Mouse (Mus musculus): Measurements from ENCODE around the gene Tmed10.
A peak's percentile ranks its signal among the peaks of the same experiment; 100 is the strongest.

Gene Tmed10

DNA sequence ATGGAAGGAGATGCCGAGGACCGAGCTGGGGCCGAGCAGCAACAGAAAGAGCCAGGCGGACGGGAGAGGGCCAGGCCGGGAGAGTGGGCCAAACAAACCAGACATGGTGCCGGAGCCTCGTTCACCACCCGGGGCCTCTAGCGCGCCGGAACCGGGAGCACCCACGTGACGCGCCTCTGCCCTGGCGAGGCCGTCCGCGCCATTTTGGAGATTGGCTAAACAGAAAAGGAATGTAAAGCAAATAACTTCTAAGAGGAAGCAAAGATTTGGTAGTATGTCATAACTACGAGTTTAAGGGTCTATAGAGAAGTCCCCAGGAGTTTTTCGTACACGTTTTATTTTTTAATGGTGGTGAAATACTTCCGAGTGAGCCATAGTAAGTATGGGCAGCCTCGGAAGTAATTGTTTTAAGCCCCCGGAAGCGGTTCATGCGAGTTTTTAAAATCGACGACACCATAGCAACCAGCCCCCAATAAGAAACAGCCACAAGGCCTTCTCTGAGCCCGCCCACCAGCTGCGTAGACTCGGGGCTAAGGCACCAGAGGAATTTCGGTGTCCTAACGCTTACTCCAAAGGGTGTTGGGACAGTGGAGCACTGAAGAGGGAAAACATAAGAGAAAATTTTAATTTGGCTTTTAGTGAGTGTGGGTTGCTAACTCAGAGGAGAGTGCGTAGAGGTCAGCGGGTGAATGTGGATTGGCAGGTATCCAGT, at the start of gene Tmed10:
Tmed10 (minus strand) TSS at position 287 of the 712 bp plus-strand sequence.
- DNase-seq (ENCODE audit: low read depth), result peak; percentile 96

DNA sequence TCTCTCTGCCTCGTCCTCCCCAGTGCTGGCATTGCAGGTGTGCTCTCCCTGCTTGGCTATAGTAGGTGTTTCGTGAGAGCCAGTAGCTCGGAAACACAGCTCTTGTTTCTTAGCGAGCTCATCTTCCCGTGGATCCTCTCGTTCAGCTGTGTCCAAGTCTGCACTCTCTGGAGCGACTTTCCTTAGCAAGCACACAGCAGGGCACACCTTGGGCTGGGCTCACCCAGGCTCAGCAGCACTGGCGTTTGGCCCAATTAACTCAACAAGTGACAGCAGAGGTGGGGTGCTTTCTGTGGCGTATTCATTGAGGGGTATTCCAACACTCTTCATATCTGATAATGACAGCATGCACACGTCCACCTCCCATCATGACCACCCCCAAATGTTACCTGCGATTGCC, 48.6 kb upstream of the Tmed10 start:
- DNase-seq (ENCODE audit: low read depth), result no peak

DNA sequence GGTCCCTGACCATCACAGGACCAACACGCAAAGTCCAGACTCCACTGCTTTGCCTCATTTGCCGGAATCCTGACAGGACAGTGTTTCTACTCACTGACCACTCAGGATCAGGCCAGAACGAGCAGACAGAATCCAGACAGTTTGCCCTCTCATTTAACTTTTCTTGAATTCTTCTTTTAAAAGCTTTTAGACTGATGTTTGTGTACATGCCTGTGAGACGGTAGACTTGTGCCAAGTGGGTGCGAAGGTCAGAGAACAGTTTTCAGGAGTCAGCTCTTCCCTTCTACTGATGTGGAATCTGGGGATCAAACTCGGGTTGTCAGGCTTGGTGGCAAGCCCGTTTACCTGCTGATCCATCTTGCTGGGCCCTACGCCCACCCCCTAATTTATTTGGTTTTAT, 47.9 kb upstream of the Tmed10 start:
- DNase-seq (ENCODE audit: low read depth), result no peak

DNA sequence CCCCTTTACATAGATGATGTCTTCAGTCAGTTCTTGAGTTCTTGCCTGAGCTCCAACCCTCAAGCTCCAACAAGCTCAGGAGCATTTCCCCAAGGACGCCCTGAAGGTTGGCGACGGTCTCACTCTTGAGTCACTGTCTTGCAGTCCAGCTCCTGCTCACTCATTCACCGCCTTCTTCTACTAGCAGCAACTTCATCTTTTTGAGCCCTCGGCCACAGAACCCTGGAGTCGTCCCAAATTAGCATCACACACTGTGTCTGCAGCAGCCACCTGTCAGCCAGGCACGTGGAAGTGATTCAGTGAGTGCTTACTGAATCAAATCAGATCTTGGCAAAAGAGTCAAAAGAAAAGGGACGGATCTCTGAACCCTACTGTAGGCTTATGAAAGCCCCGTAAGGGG, 46.3 kb upstream of the Tmed10 start:
- peak; percentile 27 for DNase-seq (ENCODE audit: low read depth)

DNA sequence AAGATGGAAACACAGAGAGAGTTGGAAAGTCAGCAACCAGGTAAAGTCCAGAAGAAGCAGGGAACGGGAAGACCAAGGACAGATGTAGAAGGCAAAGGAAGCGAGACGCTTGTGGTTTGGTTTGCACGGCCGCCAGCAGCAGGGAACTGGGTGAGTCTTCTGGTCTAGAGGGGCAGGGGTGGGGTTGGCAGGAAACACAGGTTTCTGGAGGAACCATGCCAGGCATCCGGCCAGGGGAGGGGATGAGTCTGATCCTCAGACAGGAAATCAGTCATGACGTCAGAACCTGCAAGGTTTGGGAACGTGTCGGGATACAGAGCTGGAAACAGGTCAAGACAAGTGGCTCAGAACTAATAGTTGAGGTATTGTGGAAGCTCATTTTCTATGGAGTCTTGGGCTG, 43.2 kb upstream of the Tmed10 start:
- peak; percentile 24 for DNase-seq (ENCODE audit: low read depth)

DNA sequence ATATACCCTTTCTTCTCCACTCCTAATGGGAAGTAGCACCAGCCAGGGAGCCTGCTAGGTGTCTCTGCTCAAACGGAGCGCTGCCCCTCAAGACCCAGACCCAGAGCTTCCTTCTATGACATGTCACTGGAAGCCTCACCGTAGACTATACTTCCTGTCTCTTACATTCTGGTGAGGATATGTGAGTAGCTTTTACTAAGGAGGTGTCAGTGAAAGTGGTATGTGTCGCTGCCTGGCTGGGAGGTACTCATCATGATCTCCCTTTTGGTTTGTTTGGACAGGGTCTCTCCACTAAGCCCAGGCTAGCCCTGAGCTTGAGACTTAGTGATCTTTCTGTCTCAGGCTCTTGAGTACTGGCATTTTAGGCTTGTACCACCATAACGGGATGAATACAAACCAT, 41.7 kb upstream of the Tmed10 start:
- DNase-seq (ENCODE audit: low read depth), result no peak

DNA sequence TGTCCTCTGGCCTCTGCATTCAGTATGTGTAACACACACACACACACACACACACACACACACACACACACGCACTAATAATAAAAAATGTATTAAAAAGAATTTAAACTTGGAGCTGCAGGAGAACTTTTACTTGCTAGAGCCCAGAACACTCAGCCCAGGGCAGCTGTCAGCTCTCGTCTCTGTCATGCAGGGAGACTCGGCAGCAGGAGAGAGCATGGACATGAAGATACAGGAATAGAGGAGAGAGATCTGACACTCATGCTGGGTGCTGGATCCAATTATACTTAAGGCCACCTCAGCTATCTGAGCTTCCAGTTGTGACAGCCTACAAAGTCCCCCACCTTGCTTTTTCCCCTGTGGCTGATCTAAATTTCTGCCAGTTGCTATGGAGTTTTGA, 41.2 kb upstream of the Tmed10 start:
- no peak for DNase-seq (ENCODE audit: low read depth)

DNA sequence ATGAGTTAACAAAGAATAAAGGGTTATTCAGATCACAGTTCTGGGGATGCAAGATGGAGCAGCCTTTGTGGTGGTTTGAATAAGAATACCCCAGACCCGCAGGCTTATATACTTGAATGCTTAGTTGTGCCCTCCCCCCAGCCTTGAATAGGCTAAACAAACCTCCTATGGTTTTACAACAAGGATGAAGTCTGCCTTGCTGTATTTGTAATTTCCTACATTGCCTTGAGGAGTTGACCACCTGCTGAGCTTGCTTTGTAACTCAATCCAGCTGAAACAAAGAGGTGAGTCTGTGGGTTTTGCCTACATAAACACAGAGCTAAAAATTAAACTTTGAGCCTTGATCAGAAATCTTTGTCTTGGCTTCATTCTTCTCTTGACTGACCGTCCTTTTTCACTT, 36.5 kb upstream of the Tmed10 start:
- DNase-seq (ENCODE audit: low read depth), result no peak

DNA sequence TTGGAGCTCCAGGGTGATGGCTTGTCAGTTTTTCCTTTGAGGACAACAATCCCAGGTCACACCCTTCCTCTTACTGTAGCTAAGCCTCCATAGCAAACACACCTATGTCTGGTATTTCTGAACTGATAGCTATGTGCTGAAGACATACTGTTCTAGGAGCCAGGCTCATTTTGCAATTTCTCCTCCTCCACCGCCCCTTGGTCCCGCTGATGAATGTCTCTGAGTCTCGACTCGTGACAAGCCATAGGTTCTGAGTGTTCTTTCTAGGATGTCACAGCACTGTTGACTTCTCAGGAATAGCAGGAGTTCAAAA, 23.3 kb upstream of the Tmed10 start:
- no peak for DNase-seq (ENCODE audit: low read depth)

DNA sequence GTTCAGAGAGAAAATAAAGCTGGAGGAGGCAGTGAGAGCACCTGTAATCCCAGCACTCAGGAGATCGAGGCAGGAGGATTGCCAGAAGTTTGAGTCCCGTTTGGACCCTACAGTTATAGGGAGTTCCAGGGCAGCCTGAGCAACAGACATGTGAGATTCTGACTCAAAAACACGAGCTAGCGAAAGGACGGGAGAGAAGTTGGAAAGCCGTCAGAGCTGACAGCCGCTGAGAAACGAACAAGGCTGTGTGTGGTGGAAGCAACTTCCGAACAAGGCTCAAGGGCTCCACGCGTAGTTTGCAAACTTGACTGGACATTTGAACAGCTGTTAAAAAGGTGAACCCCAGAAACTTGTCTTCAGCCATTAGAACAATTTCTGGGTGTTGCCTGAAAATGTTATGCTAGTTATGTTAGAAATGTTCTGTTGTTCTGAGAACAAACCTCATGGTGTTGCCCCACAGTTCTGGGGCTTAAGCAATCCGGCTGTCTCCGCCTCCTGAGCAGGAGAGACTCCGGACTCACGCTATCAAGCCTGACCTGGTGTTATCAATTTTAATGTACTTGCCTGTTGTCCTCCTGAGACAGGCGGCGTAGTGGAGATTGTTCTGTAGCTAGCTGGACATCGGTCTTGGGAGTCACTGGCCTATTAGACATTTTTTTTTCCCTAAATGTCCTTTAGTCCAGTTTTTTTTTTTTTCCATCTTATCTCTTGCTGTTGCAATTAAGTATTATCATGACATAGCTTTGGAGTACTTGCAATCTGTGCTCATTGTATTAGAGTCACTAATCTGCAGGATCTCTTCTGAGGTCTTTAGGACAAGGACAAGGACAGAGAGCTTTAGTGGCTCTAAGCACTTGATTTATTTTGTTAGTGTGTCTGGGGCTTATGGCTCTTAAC, 22.7 kb upstream of the Tmed10 start:
- peak; percentile 64 for DNase-seq (ENCODE audit: low read depth)

DNA sequence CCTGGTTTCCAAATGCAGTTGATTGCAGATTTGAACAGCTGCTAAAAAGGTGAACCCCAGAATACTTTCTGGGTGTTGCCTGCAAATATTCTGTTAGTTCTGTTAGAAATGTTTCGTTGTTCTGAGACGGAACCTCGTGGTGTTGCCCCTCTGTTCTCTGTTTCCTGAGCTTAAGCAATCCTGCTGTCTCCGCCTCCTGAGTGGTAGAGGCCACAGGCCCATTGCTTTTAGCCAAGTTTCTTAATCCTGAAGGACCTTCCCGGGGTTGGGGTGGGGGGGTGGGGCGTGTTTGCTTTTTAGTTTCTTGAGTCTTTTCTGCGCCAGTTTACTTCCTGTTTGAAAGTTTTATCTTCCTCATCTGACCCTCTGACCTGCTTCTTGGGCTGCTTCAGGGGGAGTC, 19.3 kb upstream of the Tmed10 start:
- DNase-seq (ENCODE audit: low read depth), result no peak

DNA sequence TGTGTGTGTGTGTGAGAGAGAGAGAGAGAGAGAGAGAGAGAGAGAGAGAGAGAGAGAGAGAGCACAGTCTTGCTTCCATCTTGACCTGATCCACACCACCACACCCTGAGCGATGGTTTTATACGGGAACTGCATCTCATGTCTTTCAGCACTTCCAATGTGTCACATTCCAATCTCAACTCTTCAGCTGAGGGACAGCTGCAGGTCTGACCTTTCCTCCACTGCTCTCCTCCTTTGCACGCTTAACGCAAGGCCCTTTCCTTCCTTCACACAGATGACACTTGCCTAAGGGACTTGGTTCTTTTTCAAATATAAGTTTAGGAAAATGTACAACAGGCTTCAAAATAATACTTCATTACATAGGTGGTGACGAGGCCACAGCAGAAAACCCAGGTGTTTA, 18.9 kb upstream of the Tmed10 start:
- no peak for DNase-seq (ENCODE audit: low read depth)

DNA sequence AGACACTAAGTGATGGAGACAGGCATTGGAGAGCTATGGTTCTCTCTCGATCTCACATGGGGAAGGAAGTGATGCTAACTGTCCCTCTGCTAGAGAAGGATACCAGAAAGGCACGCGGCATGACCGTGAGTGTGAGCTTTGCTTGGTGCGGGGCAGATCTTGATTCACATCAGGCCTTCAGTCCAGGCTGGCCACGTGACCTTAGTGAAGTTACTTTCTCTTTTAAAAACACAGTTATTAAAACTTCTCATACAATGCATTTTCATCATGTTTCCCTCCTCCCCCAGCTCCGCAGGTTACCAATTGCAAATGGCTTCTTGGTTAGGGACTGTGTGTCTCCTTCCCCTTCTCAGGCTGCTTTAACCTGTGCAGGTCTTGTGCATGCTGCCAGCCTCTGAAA, 16.5 kb upstream of the Tmed10 start:
- no peak for DNase-seq (ENCODE audit: low read depth)

DNA sequence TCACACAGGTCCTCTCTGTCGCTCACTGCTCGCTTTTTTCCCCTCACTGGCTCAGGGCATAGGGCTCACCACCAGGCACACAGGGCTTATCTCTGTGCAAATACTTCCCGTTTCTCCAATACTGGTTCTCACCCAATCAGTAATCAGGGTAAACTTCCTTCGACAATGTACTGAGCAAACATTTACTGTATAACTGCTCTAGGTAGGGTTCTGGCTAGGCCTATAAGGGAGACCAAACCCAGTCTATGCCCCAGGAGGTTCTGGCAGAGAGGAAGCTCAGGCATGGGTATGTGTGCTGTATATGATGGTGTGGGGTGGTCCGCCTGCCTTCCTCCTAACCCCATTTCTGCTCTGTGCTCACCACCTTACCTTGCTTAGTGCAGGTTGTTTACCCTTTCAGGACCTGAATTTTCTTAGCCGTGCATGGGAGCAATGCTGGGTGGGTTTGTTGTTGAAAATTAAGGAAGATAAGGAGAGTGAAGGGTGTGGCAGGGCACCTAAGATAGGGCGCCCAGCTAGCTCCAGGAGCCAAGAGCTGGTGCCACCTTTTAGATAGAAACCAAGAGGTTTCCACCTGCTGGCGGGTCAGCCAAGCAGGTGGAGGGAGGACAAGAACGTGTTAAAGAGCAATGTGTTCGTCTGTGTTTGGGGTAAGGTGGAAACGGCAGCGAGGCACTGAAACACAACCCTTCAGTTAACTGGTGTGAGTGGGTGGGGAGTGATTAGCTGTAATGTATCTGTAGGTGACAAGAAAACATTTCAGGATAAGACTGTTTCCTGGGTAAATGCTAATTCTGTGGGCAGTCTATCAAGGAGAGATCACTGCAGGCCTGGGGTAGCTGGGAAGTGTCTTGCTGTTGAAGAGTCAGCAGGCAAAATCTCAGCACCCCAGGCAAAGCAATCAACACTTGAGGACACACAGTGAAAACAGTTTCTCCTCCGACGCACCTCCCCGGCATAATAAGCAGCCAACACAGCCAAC, 14.8 kb upstream of the Tmed10 start:
- no peak for DNase-seq (ENCODE audit: low read depth)

DNA sequence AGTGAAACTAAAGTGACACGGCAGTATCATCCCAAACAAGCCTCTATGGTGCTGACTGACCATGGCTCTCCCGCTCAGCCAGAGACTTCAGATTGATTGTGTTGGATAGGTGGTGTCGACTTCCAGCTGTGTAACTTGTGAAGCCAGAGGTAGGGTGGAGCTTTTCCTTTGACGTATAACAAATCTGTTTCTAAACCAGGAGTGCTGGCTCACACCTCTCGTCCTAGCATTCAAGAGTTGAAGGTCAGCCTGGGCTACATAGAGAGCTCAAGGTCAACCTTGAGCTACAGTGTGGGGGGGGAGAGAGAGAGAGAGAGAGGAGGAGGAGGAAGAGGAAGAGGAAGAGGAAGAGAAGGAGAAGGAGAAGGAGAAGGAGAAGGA, 11.3 kb upstream of the Tmed10 start:
- DNase-seq (ENCODE audit: low read depth), result no peak

DNA sequence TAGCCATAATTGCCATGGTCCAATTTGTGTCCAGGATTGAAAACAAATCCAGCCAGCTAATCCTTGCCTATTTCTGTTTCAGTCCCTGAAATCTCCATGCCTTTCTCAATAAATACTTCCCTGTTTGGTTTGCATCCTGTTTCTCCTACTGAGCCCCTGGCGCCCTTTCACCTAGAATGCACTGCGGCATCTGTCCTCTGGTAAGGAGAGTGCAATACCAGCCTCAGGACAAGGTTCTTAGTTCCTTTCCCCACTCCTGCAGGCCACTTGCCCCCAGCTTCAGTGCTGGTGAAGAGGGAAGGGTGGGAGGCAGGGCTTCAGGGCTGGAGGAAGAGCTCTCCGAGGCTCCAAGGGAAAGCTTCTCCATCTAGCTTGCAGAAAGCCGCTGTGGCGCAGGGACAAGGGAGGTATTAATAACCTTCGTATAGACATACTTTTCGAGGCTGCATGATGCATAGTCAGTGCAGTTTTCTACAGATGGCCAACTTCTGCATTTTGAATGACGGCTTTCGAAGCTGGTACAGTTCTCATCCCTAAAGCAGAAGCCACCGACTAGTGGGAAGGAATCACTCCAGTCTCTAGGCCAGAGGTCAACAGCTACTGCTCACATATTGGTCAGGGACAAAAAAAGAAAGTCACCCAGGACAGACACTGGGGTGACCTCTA, 10.8 kb upstream of the Tmed10 start:
- DNase-seq (ENCODE audit: low read depth), result no peak

DNA sequence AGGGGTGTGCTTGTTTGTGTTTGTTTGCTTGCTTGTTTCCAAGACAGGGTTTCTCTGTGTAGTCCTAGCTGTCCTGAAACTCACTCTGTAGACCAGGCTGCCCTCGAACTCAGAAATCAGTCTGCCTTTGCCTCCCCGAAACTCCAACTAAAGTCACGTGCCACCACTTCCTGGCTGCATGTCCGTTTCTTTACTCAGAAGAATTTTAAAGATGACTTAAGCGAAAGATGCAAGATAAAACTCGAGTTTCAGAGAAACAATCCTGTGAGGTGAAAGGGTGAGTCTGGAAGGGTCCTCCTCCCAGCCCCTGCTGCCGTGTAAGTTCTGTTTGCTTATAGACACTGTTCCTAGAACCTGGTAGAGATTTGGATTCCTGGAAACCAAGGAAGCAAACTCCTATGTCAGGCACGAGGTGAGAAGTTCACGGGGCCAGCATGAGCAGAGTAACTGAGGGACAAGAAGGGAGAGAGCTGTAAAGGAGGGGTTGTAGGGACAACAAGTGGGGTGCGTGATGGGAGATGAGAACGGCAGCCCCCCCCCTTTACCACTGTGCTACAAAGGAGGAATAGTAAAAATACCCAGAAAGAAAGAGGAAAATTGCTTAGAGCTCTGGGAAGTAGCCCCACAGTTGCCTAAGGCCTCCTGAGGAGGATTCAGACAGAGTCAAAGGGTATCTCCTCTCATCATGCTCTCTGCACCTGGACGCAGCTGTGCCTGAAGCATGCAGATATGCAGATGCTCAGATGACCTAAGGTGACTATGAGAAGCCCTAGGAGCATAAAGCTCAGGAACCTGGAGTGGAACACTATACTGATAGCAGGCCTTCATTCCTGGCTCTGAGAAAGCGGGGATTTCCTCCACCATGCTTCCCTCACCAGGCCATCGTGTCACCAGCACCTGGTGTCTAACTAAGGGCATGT, 8.4 kb upstream of the Tmed10 start:
- DNase-seq (ENCODE audit: low read depth), result no peak

DNA sequence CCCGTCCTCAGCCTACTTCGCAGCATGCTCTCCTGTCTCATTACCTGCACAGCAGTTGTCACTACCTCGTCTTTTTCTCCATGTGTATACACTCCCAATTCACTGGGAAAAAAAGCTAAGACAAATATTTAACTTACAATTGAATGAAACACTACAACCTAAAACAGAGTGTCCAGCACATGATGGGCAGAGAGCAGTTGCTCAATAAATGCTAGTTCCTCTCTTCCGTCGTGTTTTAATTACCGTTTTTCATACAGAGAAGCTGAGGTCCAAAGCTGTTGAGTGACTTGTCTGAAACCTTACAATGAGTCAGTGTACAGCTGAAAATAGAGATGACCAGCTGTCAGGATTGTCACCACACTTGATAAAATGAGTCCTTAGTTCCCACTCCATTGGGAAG, 6.9 kb upstream of the Tmed10 start:
- no peak for DNase-seq (ENCODE audit: low read depth)

DNA sequence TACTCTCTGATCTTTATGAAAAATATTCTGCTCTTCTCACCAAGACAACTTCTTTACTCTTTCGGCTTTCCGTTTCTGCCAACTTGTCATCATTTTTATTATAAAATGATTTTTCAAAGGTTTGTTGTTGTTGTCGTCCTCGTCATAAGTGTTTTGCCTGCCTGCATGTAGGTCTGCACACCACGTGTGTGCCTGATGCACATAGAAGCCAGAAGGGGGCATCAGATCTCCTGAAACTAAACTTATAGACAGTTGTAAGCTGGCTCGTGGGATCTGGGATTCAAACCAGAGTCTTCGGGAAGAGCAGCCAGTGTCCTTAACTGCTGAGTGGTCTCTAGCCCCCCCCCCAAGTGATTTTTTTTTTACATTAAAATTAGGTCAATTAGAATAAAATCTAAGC, 6.3 kb upstream of the Tmed10 start:
- peak; percentile 35 for DNase-seq (ENCODE audit: low read depth)

DNA sequence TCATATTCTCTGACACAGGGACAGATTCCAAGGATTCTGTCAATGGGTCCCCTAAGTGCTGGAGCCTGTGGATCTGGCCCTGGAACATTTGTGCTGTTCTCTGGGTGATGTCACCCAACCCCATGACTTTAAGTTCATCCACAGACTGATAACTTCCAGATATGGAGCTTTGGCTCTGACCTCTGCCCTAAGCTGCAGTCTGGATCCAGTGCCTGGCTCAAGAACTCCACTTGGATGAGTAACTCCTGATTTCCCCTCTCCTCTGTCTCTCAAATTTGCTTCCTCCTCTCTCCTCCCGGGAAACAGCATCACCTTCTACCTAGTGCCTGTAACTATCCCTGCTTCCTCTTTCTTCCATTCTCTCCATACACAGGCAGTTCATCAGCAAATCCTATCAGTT, 5.7 kb upstream of the Tmed10 start:
- no peak for DNase-seq (ENCODE audit: low read depth)

DNA sequence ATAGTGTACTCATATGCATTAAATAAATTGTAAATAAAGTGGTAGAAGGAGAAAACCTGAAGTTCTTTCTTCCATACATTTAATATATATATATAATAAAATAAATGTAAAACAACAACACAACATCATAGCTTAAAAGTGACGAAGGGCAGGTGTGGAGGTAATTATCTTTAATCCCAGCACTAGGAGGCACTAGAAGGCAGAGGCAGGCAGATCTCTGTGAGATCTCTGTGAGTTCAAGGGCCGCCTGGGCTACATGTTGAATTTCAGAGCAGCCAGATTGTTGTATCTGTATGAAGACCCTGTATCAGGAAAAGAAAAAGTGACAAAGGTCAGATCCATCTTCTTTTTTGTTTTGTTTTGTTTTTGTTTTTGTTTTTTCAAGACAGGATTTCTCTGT, 3.6 kb upstream of the Tmed10 start:
- no peak for DNase-seq (ENCODE audit: low read depth)

Measured in NIH3T3 (cell line).